Mouse (Mus musculus) forebrain, embryonic 12.5 days (tissue): ENCODE measurements at regions not wholly inside any gene's neighbourhood (a gene's known extent, or its start where the extent isn't known, plus 50 kb on each side); places are given as distances from the start of the nearest gene placed in this dataset.
"Not testable (repeated sequence)": the region's sequence is repeated elsewhere in the genome, so short reads cannot be mapped to it uniquely, and the experiment has no call there.

Source experiments
- ATAC-seq: fragments of 200-750 bp; cut with Nextera tagmentation; 2 replicates; pipeline ENCODE4 v1.8.0; 2017; ENCODE audit warnings: moderate TSS enrichment; ENCODE audit not compliant: low FRiP score
- H3K27ac ChIP-seq: fragments of 300-500 bp; sonication (generic); 2 replicates; pipeline ENCODE4 v1.5.1; 2016; ENCODE audit warnings: mild to moderate bottlenecking
- H3K27me3 ChIP-seq: fragments of 300-500 bp; sonication (generic); 2 replicates; pipeline ENCODE4 v1.6.1; 2016; ENCODE audit warnings: mild to moderate bottlenecking
- H3K36me3 ChIP-seq: fragments of 300-500 bp; sonication (generic); replicated peaks from 2 replicates; pipeline ENCODE4 v1.6.1; 2016; ENCODE audit warnings: mild to moderate bottlenecking
- H3K4me1 ChIP-seq: fragments of 300-500 bp; sonication (generic); 2 replicates; pipeline ENCODE4 v1.6.1; 2016
- H3K4me2 ChIP-seq: fragments of 300-500 bp; sonication (generic); 2 replicates; pipeline ENCODE4 v1.6.1; 2016; ENCODE audit warnings: mild to moderate bottlenecking, moderate library complexity
- H3K4me3 ChIP-seq: fragments of 300-500 bp; sonication (generic); replicated peaks from 2 replicates; pipeline ENCODE4 v1.5.1; 2016; ENCODE audit warnings: mild to moderate bottlenecking
- H3K9ac ChIP-seq: fragments of 300-500 bp; sonication (generic); 2 replicates; pipeline ENCODE4 v1.6.1; 2016; ENCODE audit warnings: mild to moderate bottlenecking
- H3K9me3 ChIP-seq: fragments of 300-500 bp; sonication (generic); 2 replicates; pipeline ENCODE4 v1.6.1; 2016
- WGBS: fragments of 180-500 bp; shearing (Covaris S2); methylation state at CpG from one replicate; pipeline ENCODE4 v1.1.7; 2016; 5-methylcytosine and 5-hydroxymethylcytosine counted together

DNA sequence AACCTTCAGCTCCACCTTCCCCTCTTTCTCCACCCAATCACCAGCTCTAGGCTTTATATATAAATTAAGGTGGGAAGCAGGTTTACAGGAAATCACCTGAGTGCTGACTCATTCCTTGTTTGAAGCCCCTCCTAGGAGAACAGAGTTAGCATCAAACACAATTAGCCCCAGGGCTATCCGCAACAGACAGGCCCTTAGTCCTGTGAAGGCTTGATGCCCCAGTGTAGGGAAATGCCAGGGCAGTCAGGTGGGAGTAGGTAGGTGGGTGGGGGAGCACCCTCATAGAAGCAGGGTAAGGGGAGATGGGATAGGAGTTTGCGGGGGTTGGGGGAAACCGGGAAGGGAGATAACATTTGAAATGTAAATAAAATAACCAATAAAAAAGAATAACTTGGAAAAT lies 123.2 kb downstream of the Brms1l start:
- not testable (repeated sequence) for H3K9me3 ChIP-seq, H3K27ac ChIP-seq, H3K9ac ChIP-seq, H3K4me1 ChIP-seq, H3K4me3 ChIP-seq, H3K4me2 ChIP-seq, H3K36me3 ChIP-seq, ATAC-seq, H3K27me3 ChIP-seq
- 92% methylated on average over 3 of the region's 3 CpGs for WGBS

DNA sequence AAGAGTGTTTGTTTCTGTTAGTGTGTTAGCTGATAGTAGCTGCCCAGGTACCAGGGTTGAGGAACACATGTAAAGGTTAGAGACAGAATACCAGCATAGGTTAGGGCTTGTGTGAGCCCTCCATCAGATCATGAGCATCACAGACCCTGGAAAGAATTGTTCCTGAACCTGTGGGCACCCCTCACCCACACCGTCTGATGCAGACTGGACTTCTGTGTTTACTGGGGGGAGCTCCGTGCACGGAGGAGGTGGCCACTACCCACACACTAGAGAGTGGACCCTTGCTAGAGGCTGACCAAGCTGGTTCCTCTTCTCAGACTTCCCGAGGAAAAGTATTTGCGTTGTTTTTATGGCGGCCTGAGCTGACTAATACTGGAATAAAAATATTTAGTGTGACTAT lies 104.4 kb downstream of the Brms1l start:
- peak; percentile 57 for ATAC-seq
- Histone ChIP-seq H3K9me3 (no peaks in the 10 kb centered on the region), H3K4me1 (peaks cover 6% of the 10 kb centered on the region), H3K4me3 (no peak overlapping the region), H3K27ac (no peak overlapping the region), H3K27me3 (peaks cover 5% of the 10 kb centered on the region), H3K36me3 (no peaks in the 10 kb centered on the region), H3K4me2 (no peak overlapping the region), H3K9ac (no peak overlapping the region)
- 95% methylated on average over 6 of the region's 6 CpGs for WGBS

DNA sequence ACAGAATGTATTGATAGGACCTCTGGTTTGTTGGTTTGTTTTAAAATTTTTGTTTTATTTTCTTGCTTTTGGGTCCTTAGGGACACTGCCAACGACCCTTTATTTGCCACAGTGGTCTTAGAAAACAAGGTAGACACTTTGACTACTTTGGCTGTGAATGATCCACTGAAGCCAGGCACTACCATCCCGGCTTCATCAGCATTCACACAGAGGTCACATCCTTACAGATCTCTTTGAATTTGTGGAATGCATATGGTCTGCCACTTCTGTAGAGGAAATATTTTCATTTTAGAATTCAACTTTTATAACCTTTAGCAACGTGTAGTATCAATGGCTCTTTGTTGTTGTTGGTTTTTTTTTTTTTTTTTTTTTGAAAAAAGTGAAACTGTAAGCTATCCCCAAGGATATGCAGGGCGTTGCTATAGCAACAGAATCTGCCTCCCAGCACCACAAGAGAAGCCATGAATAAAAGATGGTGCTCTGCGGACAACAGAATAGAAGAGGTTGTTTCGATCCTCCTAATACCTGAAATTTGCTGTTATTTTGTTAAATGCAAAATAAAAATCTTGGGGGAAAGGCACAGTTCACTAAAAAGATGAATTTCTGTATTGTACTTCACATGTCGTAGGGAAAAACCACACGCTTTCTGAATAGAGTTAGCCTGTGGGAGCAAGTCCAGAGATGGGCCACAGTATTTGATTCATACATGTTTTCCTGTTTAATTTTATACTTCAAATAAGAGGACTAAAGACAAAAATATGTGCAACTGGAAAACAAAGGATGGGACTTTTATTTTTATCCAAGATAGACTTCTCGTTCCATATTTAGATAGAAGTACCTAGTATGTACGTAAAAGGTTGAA lies 103.4 kb downstream of the Brms1l start:
- Histone ChIP-seq H3K9ac (no peak overlapping the region), H3K27me3 (peaks cover 8% of the 10 kb centered on the region), H3K36me3 (no peaks in the 10 kb centered on the region), H3K4me3 (no peak overlapping the region), H3K4me2 (no peak overlapping the region), H3K4me1 (peaks cover 6% of the 10 kb centered on the region), H3K9me3 (no peaks in the 10 kb centered on the region), H3K27ac (0 out of 2 replicates have a peak overlapping the region, but pooled peaks have one; percentile 66)
- WGBS = 43% methylated on average over 10 of the region's 10 CpGs
- ATAC-seq = peak; percentile 92

DNA sequence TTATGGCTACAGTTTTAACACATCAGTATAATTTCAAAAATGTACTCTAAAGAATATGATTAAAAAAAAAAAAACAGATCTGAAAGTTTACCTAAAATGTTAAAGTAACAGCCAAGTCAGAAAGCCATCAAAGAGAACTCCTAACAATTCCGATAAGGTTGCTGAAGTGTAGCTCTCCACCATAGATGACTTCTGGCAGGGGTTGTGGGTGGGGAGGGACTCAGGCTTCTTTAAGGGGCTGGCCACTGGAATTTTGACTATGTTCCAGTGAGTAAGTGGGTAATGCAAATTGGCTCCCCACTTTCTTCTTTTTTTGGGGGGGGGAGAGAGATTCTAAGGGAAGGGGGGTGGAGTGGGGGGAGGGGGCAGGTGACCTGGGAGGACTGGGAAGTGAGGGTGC lies 98.0 kb downstream of the Brms1l start:
- H3K4me1 ChIP-seq = peaks cover 16% of the 10 kb centered on the region
- H3K27me3 ChIP-seq = peaks cover 41% of the 10 kb centered on the region
- H3K9ac ChIP-seq = no peak overlapping the region
- no peak for ATAC-seq
- 19% methylated on average over 1 of the region's 1 CpGs for WGBS
- H3K36me3 ChIP-seq = no peaks in the 10 kb centered on the region
- H3K27ac ChIP-seq = no peak overlapping the region
- H3K4me3 ChIP-seq = no peak overlapping the region
- no peak overlapping the region for H3K4me2 ChIP-seq
- no peaks in the 10 kb centered on the region for H3K9me3 ChIP-seq

DNA sequence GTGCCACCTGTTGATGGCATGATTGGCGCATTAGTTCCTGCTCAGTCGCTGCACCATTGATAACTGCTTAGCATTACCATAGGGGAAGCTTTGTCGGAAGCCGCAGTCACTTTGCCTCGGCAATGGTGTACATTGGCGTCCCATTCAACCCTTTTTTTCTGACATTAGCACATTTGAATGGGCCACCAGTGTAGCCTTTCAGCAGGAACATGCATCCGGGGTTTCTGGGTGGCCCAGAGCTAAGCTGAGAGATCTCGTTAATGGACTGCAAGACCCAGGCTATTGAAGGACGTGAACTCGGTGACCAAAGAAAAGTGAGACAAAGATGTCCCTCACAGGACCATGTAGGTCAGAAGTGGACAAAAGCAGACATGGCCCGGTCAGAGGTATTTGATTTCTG lies 97.3 kb downstream of the Brms1l start:
- Histone ChIP-seq H3K4me1 (peaks cover 11% of the 10 kb centered on the region), H3K9me3 (no peaks in the 10 kb centered on the region), H3K27ac (no peak overlapping the region), H3K36me3 (no peaks in the 10 kb centered on the region), H3K4me2 (peak overlapping the region; percentile 21), H3K27me3 (peaks cover 41% of the 10 kb centered on the region), H3K4me3 (no peak overlapping the region), H3K9ac (no peak overlapping the region)
- 7% methylated on average over 11 of the region's 11 CpGs for WGBS
- ATAC-seq = peak; percentile 53; the same call in 1 of the 2 replicates

DNA sequence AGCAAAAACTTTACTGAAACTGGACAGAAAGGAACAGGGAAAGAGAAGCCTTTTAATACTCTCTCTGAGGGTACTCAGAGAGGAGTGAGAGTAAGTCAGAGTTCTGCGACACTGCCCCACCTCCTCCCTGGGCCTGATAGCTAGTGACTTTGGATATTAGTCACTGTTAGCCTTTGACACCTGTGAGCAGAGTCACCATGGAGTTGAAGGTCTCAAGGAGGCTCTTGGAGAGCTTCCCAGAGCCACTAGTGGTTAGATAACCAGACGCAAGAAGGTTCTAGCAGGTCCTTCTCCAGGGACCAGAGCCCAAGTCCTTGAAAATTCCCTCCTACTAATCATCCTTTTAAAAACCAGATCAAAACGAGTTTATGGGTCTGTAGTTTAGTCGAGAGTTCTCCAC lies 94.3 kb downstream of the Brms1l start:
- no peak for ATAC-seq
- Histone ChIP-seq H3K4me2 (no peak overlapping the region), H3K27me3 (peaks cover 39% of the 10 kb centered on the region), H3K4me3 (no peak overlapping the region), H3K27ac (no peak overlapping the region), H3K4me1 (peaks cover 34% of the 10 kb centered on the region), H3K9ac (no peak overlapping the region), H3K36me3 (no peaks in the 10 kb centered on the region), H3K9me3 (no peaks in the 10 kb centered on the region)
- 83% methylated on average over 4 of the region's 4 CpGs for whole genome bisulfite sequencing

DNA sequence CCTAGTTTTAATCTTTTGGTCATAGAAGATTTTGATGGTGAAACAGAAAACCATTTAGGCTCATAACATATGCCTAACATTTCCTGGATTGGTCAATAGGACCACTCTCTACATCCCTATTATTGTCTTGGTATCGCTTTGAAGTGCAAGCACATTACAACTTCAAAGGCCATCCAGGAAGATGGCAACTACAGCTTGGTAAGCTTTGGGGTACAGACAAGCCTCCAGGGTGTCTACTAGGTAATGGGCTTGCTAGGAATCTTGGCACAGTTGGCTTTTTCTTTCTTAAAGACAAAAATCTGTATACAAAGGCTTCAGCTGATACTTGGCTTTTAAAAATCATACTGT lies 90.8 kb downstream of the Brms1l start:
- H3K4me3 ChIP-seq = no peak overlapping the region
- no peaks in the 10 kb centered on the region for H3K9me3 ChIP-seq
- no peak overlapping the region for H3K4me2 ChIP-seq
- H3K4me1 ChIP-seq = peaks cover 24% of the 10 kb centered on the region
- H3K27me3 ChIP-seq = peaks cover 19% of the 10 kb centered on the region
- WGBS = 50% methylated on average over 1 of the region's 1 CpGs
- H3K36me3 ChIP-seq = no peaks in the 10 kb centered on the region
- no peak overlapping the region for H3K9ac ChIP-seq
- ATAC-seq = peak; percentile 70
- H3K27ac ChIP-seq = no peak overlapping the region

DNA sequence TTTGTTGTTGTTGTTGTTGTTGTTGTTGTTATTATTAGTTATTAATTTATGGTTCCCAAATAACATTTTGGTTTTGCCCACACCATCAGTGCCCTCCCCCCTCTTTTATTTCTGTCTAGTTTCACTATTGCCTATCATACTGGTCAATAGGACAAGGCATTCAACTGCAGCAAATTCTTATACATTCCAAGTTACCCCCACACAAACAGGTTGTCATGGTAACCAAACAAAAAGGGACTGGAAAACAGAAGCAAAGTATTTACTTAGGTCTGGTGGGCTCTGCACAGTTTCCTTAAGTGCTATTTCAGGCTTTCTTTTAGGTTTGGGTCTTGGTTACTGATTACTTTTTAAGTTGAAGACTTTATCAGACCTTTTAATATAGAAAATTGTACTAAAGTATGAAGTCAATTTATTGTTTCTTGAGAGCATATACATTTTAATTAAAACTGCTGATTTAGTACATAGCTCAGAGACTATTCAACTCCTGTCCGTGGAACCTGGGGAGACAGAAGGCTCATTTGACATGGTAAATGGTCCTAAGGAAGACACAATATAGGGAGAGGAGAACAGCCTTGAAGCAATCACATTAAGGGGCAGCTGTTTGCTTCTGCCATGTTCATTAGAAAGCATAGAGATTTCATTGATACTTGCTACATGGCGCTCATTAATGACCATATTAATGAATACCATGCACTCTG lies 90.3 kb downstream of the Brms1l start:
- 22% methylated on average over 2 of the region's 2 CpGs for WGBS
- peak; percentile 81 for ATAC-seq
- H3K27ac ChIP-seq = 0 out of 2 replicates have a peak overlapping the region, but pooled peaks have one; percentile 25
- peaks cover 15% of the 10 kb centered on the region for H3K27me3 ChIP-seq
- peaks cover 24% of the 10 kb centered on the region for H3K4me1 ChIP-seq
- no peak overlapping the region for H3K4me2 ChIP-seq
- no peak overlapping the region for H3K9ac ChIP-seq
- no peaks in the 10 kb centered on the region for H3K36me3 ChIP-seq
- H3K9me3 ChIP-seq = no peaks in the 10 kb centered on the region
- no peak overlapping the region for H3K4me3 ChIP-seq
